In the genomic region with DNA sequence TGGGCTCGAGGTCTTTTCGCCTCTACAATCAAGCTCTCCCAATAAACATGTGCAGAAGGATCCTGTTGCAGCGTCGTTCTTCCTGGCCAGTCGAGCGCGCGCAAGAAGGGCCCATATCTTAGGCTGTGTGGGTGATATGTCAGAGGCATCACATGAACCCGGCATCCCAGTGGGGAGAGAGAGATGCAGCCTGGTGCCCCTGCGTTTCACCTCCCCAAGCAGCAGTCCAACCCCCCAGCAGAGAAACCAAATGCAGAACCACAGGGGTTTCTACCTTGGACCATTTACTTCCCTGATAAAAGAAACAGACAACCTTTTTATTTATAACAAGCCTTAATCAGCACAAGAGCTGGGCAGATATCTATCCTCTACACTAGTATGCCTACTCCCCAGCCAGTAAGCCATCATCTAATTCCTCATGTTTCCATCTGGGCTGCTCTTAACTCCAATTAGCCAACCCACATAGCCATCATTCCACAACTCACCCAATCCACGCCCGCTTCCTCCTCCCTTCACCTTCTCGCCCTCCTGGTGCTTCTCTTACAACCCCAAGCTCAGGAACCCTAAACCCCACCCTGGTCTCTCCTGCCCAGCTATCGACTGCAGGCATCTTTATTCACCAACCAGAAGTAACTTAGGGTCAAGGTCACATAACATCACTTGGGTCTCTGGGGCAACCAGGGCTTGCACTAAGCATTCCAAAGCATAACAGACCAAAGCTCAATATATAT, we compare ENCODE assay signal across 11 mouse cellular contexts. TPM values are rescaled to one million over a fixed set of nuclear protein-coding genes. Genes with fewer than 3 reads are reported as not detected.
DNase-seq lines count a peak whose midpoint lies in the region; ATAC-seq and TF ChIP-seq lines count a peak whose summit lies in the region.
"Had no signal": no experiment of that assay in that cellular context is flagged by ENCODE, and none has a peak within 500 bp of the region (broad histone marks: within the 10 kb centered on the region; RNA-seq: fewer than 3 reads in every experiment).

No protein-coding gene starts in this region.

- peaks cover 24% of the 10 kb centered on the region for H3K36me3 ChIP-seq in kidney, embryonic 16.5 days (ENCODE audit: insufficient read depth, low read length)
- H3K36me3 ChIP-seq in ES-Bruce4 (ENCODE audit: control insufficient read depth, insufficient read depth, low read length, poor library complexity, severe bottlenecking): peaks cover 5% of the 10 kb centered on the region
- H3K36me3 ChIP-seq in limb, embryonic 11.5 days (ENCODE audit: control insufficient read depth, insufficient read depth, low read length): peaks cover 16% of the 10 kb centered on the region

- no peak overlapping the region for H3K27ac ChIP-seq in kidney, embryonic 16.5 days (ENCODE audit: low read length)
- H3K27ac ChIP-seq in ES-Bruce4 (ENCODE audit: insufficient read depth, low read length): 0 out of 2 replicates have a peak overlapping the region, but pooled peaks have one; percentile 10
- H3K27ac ChIP-seq in limb, embryonic 11.5 days (replicated peaks; ENCODE audit: low read depth, low read length): no peak overlapping the region

- WGBS in kidney, embryonic 16.5 days: 85% methylated on average over 12 of the region's 14 CpGs
- WGBS in limb, embryonic 11.5 days: 93% methylated on average over 12 of the region's 14 CpGs

- H3K27me3 ChIP-seq in kidney, embryonic 16.5 days (ENCODE audit: insufficient read depth, low read length): no peaks in the 10 kb centered on the region
- H3K27me3 ChIP-seq in ES-Bruce4 (ENCODE audit: control insufficient read depth, insufficient read depth, low read length, poor library complexity, severe bottlenecking): no peaks in the 10 kb centered on the region
- H3K27me3 ChIP-seq in limb, embryonic 11.5 days (ENCODE audit: control insufficient read depth, insufficient read depth, low read length): no peaks in the 10 kb centered on the region

- H3K4me1 ChIP-seq in kidney, embryonic 16.5 days (ENCODE audit: insufficient read depth, low read length): peaks cover 17% of the 10 kb centered on the region
- peaks cover 5% of the 10 kb centered on the region for H3K4me1 ChIP-seq in ES-Bruce4 (ENCODE audit: control insufficient read depth, insufficient read depth, low read length)
- H3K4me1 ChIP-seq in limb, embryonic 11.5 days (ENCODE audit: control insufficient read depth, insufficient read depth, low read length): peaks cover 3% of the 10 kb centered on the region; the same call in 1 of the 2 replicates

- no peak for ATAC-seq in kidney, embryonic 16.5 days (ENCODE audit: low FRiP score, low TSS enrichment)
- no peak for ATAC-seq in limb, embryonic 11.5 days (ENCODE audit: insufficient number of reproducible peaks, low FRiP score, low TSS enrichment, low read depth)

- peaks cover 3% of the 10 kb centered on the region; the same call in 1 of the 2 replicates for H3K9me3 ChIP-seq in kidney, embryonic 16.5 days (ENCODE audit: low read length)
- H3K9me3 ChIP-seq in ES-Bruce4 (replicated peaks; ENCODE audit: control insufficient read depth, insufficient read depth, low read length, poor library complexity, severe bottlenecking): no peaks in the 10 kb centered on the region
- H3K9me3 ChIP-seq in limb, embryonic 11.5 days (ENCODE audit: control insufficient read depth, low read length): no peaks in the 10 kb centered on the region

- H3K4me2 ChIP-seq in kidney, embryonic 16.5 days (replicated peaks; ENCODE audit: low read depth, low read length): peak overlapping the region; percentile 29; the same call in 1 of the 2 replicates
- H3K4me2 ChIP-seq in limb, embryonic 11.5 days (ENCODE audit: low read depth, severe bottlenecking): peak overlapping the region; percentile 17; the same call in 1 of the 2 replicates

- TF ChIP-seq EP300 in ES-Bruce4 (IDR thresholded peaks at IDR 0.05; ENCODE audit: insufficient read depth, low read depth, low read length): no peak

- DNase-seq in kidney, adult 11 months: no peak
- DNase-seq in R1 (ENCODE audit: low read depth, low spot score): peak; percentile 62
- no peak for DNase-seq in limb, embryonic 11.5 days (ENCODE audit: low spot score)
- DNase-seq in gastrocnemius, adult 18-20 months (ENCODE audit: low spot score): no peak
- no peak for DNase-seq in left cerebral cortex, adult 9 months (ENCODE audit: low spot score in 2 of 2)
- DNase-seq: gastrocnemius, postnatal 14 days; kidney, postnatal 14 days; right cerebral cortex, postnatal 14 days; thymus, postnatal 4 days had no signal

- no peak for TF ChIP-seq CTCF in ES-Bruce4 (IDR thresholded peaks at IDR 0.05; ENCODE audit: low read depth, low read length)

- TF ChIP-seq POLR2A in ES-Bruce4 (IDR thresholded peaks at IDR 0.05; ENCODE audit: insufficient read depth, low read length): no peak

- 0 out of 2 replicates have a peak overlapping the region, but pooled peaks have one; percentile 10 for H3K4me3 ChIP-seq in kidney, embryonic 16.5 days (ENCODE audit: low read length)
- no peak overlapping the region for H3K4me3 ChIP-seq in ES-Bruce4 (ENCODE audit: low read depth, low read length)
- no peak overlapping the region for H3K4me3 ChIP-seq in limb, embryonic 11.5 days (ENCODE audit: low read depth, low read length)

- 0 out of 2 replicates have a peak overlapping the region, but pooled peaks have one; percentile 8 for H3K9ac ChIP-seq in kidney, embryonic 16.5 days (replicated peaks; ENCODE audit: low read length)
- H3K9ac ChIP-seq in ES-Bruce4 (ENCODE audit: low read depth, poor library complexity, severe bottlenecking): no peak overlapping the region
- no peak overlapping the region for H3K9ac ChIP-seq in limb, embryonic 11.5 days (ENCODE audit: low read length)

RNA-seq across cellular contexts. Expression of a gene that starts 4.2 kb away (rescaled TPM):
- polyA plus RNA-seq in kidney, embryonic 16.5 days (2015; fragmentation: Nextera tagmentation; extraction: Ambion mirVana): 132 and 137 TPM in 2 replicates
- 108 and 123 TPM in 2 replicates for polyA plus RNA-seq in ES-Bruce4 (2011; ENCODE audit: insufficient read depth, insufficient read length, low read depth, missing spikeins)
- 124 and 140 TPM in 2 replicates for polyA plus RNA-seq in limb, embryonic 11.5 days (2014; fragmentation: Nextera tagmentation; extraction: Ambion mirVana)
- 10 to 100 TPM; 38.2 TPM for total RNA-seq in gastrocnemius, adult 18-20 months (2021)

RNA-seq across cellular contexts. Expression of a gene that starts 14.9 kb away (rescaled TPM):
- polyA plus RNA-seq in kidney, embryonic 16.5 days (2015; fragmentation: Nextera tagmentation; extraction: Ambion mirVana): 206 and 230 TPM in 2 replicates
- 163 and 166 TPM in 2 replicates for polyA plus RNA-seq in ES-Bruce4 (2011; ENCODE audit: insufficient read depth, insufficient read length, low read depth, missing spikeins)
- polyA plus RNA-seq in limb, embryonic 11.5 days (2014; fragmentation: Nextera tagmentation; extraction: Ambion mirVana): 266 and 271 TPM in 2 replicates
- 10 to 100 TPM; 14.0 to 17.1 TPM for total RNA-seq in gastrocnemius, adult 18-20 months (2021)

RNA-seq across cellular contexts. Expression of a gene that starts 19.8 kb away (rescaled TPM):
- 0.21 and 0.31 TPM in 2 replicates for polyA plus RNA-seq in kidney, embryonic 16.5 days (2015; fragmentation: Nextera tagmentation; extraction: Ambion mirVana)
- polyA plus RNA-seq in ES-Bruce4 (2011; ENCODE audit: insufficient read depth, insufficient read length, low read depth, missing spikeins): 0.30 and 0.33 TPM in 2 replicates
- polyA plus RNA-seq in limb, embryonic 11.5 days (2014; fragmentation: Nextera tagmentation; extraction: Ambion mirVana): 0.07 and 0.16 TPM in 2 replicates
- total RNA-seq in gastrocnemius, adult 18-20 months (2021): 10 to 100 TPM; 13.2 to 16.8 TPM

RNA-seq across cellular contexts. Expression of a gene that starts 24.1 kb away (rescaled TPM):
- polyA plus RNA-seq in kidney, embryonic 16.5 days (2015; fragmentation: Nextera tagmentation; extraction: Ambion mirVana): 1.0 and 1.3 TPM in 2 replicates
- polyA plus RNA-seq in ES-Bruce4 (2011; ENCODE audit: insufficient read depth, insufficient read length, low read depth, missing spikeins): 0.25 TPM in 1 of 2 replicates, not detected in the other
- polyA plus RNA-seq in limb, embryonic 11.5 days (2014; fragmentation: Nextera tagmentation; extraction: Ambion mirVana): 1.5 and 1.6 TPM in 2 replicates
- 10 to 100 TPM; 31.8 to 33.6 TPM for total RNA-seq in gastrocnemius, adult 18-20 months (2021)

RNA-seq across cellular contexts. Expression of a gene that starts 24.6 kb away (rescaled TPM):
- polyA plus RNA-seq in kidney, embryonic 16.5 days (2015; fragmentation: Nextera tagmentation; extraction: Ambion mirVana): 11.2 and 13.4 TPM in 2 replicates
- 1.9 and 2.5 TPM in 2 replicates for polyA plus RNA-seq in ES-Bruce4 (2011; ENCODE audit: insufficient read depth, insufficient read length, low read depth, missing spikeins)
- polyA plus RNA-seq in limb, embryonic 11.5 days (2014; fragmentation: Nextera tagmentation; extraction: Ambion mirVana): 0.75 and 4.0 TPM in 2 replicates
- 10 to 100 TPM; 16.6 to 99.8 TPM for total RNA-seq in gastrocnemius, adult 18-20 months (2021)
